Mouse (Mus musculus) spleen, embryonic (tissue): Measurements from ENCODE around the gene Olfr1162.
"Not testable (repeated sequence)": the region's sequence is repeated elsewhere in the genome, so short reads cannot be mapped to it uniquely, and the experiment has no call there.

ENCODE experiments used
- CTCF ChIA-PET: fragments of 350-600 bp; sonication (Branson Sonifier 250); formaldehyde crosslinking; loops from one replicate; lab custom pipeline; 2022; lab: Charles Lee

Olfr1162 gene

DNA sequence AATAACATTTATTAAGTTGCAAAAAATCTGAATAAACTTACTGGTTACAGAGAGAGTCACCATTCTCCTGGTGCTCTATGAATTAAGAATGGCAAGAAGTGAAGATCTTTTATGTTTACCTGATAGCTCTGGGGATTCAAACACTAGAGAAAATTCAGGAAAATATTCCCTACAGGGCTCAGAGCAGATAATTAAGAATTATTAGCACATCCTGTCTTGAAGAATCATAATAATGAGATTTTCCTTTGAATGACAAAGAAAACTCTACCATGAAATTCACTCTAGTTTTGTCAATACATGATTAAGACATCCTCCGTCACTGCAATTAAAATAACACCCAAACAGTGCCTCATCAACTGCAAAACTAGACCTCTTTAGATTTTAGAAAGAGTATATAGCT lies at the start of gene Olfr1162:
Gene Olfr1162, minus strand, starts transcription at position 101 of the 400 bp plus-strand sequence.
- CTCF ChIA-PET, result no interaction called here

DNA sequence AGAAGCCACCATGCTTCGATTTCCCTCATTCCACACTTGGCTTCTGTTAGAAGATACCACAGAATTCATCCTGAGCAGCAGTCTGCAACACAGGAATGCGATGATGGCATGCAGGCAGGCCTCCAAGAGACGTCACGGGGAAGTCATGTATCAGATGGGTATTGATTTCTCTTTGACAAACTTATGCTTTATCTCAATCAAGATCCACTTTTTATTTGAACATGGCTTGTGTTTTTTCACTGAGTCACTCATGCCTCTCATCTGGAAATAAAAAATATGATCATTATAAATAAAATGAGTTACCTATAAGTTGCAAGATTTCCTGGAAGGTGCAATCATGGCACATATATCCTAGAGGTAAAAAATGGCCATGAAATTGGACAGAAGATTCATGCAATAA lies 42.9 kb upstream of the Olfr1162 start, which contains the start of gene Olfr1164:
Gene Olfr1164, minus strand, starts transcription at position 101 of the 400 bp plus-strand sequence.
- CTCF ChIA-PET, result no interaction called here

DNA sequence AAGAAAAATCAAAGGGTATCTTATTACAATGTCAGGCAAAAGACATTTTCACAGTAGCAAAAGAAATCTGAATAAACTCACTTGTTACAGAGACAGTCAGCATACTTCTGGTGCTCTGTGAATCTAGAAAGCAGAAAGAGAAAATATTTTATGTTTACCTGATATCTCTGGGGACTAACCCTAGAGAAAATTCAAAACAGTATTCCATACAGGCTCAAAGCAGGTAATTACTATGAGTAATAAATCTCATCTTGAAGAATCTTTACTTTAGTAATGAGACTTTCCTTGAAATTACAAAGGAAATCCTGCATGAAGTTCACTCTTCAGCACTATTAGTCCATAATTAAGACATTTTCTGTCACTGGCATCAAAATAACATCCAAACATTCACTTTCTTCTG lies 20.8 kb upstream of the Olfr1162 start, which contains the start of gene Olfr1163:
Gene Olfr1163, minus strand, starts transcription at position 101 of the 400 bp plus-strand sequence.
- CTCF ChIA-PET, result no interaction called here

DNA sequence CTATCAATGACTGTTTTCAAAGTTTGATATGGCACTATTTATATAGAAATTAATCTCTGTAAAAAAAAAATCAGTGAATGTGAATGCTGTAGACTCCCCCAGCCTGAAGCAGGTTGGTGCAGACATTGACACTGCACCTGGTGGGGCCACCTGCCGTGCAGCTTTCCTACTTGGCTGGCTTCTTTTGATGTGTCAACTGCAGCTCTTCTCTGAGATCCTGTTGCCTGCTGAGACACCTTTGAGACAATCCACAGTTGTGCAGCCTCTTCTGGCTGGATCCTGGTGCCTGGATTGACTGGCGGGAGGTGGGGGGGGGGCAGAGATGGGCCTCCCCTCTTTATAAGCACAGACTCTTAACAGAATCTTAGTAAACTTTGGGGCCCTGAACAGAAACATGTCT lies 12.7 kb upstream of the Olfr1162 start:
- CTCF ChIA-PET, result interaction anchor here (0.7 kb wide), 1 partner anchor 38 kb away, joined by 10 read pairs; no protein-coding TSS in a partner anchor

DNA sequence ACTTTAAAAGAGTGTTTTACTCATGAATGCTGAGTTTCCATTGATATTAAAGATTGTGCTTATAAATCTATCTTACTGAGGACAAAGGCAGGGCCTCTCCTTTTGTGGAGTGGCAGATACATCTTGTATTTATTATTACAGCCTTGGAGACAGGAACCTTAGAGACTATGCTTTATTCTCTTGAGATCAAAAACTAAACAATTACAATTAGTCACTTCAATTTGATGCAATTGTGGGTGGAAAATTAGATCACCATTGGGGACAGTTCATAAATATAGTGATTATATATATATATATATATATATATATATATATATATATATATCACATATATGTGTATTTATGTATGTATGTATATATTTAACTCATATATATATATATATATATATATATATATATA lies 13.3 kb downstream of the Olfr1162 start, which contains the start of gene Olfr73:
Gene Olfr73, minus strand, starts transcription at position 101 of the 400 bp plus-strand sequence.
- CTCF ChIA-PET, result no interaction called here

DNA sequence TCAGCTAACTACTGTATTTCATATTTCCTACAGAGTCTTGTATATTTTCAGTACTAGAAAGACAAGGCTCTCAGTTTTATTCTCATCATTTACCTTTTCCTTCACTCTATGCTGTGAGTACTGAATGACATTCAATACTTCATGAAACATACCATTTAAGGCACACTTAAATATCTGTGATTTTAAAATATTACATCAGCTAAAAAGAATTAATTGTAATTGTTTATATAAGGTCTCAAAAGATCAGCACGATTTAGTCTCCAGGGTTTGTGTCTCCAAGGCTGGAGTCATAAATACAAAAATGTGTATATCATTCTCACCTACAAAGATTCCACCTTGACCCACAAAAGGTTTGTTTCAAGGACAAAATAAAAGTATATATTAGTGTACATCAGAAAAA lies 28.5 kb downstream of the Olfr1162 start, which contains the start of gene Olfr1161:
Gene Olfr1161, plus strand, starts transcription at position 301 of the 400 bp plus-strand sequence.
- CTCF ChIA-PET, result not testable (repeated sequence)

DNA sequence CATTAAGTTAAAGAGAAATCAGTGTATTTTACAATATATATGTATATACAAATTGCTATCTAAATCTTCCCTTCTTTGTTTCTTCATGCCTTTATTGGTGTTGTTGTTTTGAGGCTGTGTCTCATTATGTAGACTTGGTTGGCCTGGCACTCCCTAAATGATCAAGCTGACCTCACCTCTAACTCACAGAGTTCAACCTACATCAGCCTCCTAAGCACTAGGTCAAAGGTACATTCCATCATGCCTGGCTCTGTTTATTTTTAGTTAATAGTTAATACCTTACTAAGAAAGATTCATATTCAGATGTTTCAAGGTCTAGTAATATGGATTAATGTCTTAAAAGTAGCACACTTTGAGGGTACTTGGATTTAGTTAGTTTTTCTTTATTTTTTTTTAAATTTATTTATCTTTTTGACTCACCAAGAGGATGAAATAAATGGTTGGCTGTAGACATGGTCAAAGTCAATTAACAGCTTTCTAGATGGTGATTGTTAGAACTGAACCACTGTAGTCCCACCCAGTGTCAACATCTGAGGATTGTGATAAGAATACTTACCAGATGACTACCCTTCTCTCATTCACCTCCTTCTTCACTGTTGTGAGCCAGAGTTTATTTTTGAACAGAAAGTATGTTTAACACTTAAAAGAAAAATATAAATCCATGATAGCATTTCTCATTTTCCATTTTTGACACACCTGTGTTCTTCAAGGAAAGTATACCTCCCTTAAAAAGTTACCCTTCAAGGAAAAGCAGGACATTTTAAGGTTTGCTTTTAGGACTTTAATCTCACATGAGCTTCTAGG lies 43.2 kb downstream of the Olfr1162 start, which contains the start of gene Olfr1160:
Gene Olfr1160, minus strand, starts transcription at position 754 of the 804 bp plus-strand sequence.
- CTCF ChIA-PET, result no interaction called here
